Mouse (Mus musculus) right cerebral cortex, postnatal 4 days (tissue): ENCODE measurements around the gene Klk1b5.
"Not testable (repeated sequence)": the region's sequence is repeated elsewhere in the genome, so short reads cannot be mapped to it uniquely, and the experiment has no call there.

Source experiments
- DNase-seq: peaks from one replicate; pipeline ENCODE4 v3.0.0-alpha.2; 2022

The Klk1b5 gene

DNA sequence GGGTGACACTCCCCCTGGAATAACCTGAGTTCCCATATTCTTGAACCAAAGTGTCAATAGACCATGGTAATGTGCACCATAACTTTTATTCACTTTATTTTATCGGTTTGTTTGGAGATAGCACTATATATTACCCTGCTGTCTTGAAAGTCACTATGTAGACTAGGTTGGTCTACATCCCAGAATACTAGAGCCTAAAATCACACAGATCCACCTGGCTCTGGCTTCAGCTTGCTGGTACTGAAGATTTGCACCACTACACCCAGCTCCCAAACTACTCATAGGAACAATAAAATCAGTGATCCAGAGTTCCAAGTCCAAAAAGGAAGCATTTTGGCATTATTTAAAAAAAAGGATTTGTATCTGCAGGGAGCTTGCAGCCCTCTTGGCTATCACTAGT is at the start of gene Klk1b5:
TSS of gene Klk1b5 (plus strand) at position 301 of the 400 bp plus-strand sequence.
- no peak for DNase-seq

DNA sequence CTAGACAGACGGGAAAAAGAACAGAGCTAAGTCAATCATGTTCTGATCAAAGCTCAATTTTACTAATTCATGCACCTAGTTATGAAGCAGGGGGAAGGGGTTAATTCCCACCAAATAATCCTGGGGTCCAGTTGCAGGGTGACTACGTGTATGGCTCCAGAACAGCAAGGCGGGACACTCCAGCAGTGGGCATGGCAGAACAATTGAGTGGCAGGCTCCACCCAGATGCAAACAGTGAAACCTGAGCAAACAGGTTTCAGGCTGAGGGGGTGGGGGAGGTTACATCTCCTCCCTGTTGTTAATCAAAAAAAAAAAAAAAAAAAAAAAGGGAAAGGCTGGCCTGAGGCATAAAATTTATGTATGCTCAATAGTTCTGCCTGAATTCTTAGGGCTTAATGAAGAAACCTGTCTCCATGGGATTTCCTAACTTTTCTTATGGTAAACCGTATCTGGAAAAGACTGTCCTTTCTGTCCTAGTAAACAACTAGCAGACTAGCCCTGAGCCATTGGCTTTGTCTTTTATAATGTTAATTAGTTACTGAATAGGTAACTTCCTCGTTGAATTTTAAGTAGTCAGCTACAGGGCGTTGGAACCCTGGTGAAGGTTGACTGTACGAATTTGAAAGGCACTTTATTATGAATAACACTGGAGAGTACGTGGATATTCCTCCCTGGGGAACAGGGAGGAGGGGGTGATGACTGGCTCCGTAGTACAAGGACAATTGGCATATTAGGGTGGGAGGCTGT is 36.3 kb upstream of the Klk1b5 start:
- DNase-seq: no peak

DNA sequence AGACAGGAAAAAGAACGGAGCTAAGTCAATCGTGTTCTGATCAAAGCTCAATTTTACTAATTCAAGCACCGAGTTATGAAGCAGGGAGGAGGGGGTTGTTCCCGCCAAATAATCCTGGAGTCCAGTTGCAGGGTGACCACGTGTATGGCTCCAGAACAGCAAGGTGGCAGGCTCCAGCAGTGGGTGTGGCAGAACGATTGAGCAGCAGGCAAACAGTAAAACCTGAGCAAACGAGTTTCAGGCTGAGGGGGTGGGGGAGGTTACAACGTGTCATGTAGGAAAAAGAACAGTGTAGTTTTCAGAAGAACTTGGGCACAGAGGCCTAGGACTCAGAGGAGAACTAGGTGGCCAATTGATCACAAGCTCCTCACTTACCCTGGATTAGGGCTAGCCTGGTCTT is 29.2 kb upstream of the Klk1b5 start:
- DNase-seq: not testable (repeated sequence)

DNA sequence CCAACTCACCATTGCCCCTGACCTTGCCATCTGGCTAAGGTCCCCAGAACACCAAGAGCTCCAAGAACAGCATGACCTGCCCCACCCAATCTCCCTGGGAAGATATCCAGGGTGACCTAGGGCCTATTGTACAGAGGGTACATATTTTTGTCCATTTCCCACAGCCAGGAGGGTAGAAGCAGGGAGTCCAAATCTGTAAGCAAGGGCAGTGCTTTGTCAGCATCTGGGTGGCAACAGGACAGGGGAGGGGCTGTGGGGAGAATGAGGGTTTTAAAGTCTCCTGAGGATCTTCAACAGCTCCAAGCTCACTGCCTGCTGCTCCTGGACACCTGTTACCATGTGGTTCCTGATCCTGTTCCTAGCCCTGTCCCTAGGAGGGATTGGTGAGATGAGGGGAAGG is 27.8 kb upstream of the Klk1b5 start, which contains the start of gene Klk1b24:
TSS of gene Klk1b24 (plus strand) at position 301 of the 400 bp plus-strand sequence.
- DNase-seq: not testable (repeated sequence)

DNA sequence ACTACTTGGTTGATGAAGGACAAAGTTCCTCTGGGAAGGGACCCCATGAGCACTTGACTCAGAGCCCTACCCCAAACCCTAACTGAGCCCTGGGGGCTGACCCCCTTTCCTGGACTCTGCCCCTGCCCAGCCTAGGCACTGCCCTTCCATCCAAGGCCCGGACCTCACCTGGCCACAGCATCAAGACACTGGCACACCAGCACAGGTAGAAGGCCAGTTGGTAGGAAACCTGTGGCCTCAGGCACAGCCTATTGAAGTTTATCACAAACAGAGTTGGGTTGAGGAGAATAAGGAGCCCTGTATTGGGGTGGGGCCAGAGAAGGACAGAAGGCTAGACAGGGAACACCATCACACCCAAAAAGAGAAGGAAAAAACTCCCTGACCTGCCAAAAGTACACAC is 22.3 kb upstream of the Klk1b5 start:
- not testable (repeated sequence) for DNase-seq

DNA sequence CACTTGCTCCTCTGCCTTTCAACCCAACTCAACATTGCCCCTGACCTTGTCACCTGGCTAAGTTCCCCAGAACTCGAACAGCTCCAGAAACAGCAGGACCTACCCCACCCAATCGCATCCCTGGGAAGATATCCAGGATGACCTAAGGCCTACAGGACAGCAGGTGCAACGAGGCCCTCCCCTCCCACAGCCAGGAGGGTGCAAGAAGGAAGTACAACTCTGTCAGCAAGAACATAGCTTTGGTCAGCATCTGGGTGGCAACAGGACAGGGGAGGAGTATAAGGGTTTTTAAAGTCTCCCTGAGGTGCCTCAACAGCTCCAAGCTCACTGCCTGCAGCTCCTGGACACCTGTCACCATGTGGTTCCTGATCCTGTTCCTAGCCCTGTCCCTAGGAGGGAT is 17.9 kb upstream of the Klk1b5 start, which contains the start of gene Klk1b3:
TSS of gene Klk1b3 (plus strand) at position 301 of the 400 bp plus-strand sequence.
- no peak for DNase-seq

DNA sequence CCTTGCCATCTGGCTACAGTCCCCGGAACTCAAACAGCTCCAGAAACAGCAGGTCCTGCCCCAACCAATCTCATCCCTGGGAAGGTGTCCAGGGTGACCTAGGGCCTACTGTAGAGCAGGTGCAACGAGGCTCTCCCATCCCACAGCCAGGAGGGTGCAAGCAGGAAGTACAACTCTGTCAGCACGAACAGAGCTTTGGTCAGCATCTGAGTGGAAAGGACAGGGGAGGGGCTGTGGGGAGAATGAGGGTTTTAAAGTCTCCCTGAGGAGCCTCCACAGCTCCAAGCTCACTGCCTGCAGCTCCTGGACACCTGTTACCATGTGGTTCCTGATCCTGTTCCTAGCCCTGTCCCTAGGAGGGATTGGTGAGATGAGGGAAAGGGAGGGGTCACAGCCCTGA is 8.6 kb upstream of the Klk1b5 start, which contains the start of gene Klk1b4:
TSS of gene Klk1b4 (plus strand) at position 301 of the 400 bp plus-strand sequence.
- not testable (repeated sequence) for DNase-seq

DNA sequence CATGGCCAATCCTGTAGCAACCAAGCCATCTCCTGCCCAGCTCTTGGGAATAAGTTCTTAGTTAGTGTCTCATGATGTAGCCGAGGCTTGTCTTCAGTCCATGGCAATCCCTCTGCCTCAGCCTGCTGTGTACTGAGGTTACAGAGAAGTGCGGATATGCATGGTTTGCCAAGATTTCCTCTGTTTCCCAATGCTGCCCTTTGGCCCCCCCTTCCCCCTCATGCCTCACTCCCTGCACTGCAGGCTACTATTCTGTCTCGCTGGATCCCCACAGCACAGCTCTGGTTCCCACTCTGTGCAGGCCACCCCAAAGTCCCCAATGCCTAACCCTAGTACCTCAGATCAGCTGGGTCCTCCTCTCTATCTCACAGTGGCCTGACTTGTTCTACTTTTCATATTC is 7.4 kb upstream of the Klk1b5 start:
- DNase-seq: no peak

DNA sequence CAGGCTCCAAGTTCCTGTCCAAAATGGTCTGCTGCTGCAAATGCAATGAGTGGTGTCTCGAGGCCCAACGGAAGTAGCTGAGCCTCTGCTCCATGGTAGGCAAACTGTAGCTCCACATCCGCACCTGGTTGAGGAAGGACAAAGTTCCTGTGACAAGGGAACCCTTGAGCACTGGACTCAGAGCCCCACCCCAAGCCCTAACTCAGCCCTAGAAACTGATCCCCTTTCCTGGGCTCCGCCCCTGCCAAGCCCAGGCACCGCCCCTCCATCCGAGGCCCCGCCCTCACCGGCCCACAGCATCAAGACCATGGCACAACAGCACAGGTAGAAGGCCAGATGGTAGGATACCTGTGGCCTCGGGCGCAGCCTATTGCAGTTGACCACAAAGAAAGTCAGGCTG is 5.9 kb downstream of the Klk1b5 start:
- DNase-seq: not testable (repeated sequence)

DNA sequence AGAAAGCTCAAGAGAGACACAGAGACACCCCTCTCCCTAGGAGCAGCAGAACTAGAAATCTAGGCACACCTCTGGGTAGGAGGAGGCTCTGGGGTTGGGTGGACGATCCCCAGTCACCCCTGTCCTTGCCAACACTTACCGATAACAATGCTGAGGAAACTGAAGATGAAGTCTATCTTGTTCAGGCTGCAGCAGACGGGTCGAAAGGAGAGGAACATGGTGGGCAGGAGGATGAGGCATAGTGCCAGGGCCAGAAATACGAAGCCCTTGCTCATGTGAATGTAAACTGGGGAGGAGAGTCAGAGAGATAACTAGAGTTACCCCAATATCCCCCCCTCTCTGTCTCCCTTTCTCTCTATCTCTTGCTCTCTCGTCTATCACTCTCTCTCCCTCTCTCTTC is 6.6 kb downstream of the Klk1b5 start:
- DNase-seq: not testable (repeated sequence)

DNA sequence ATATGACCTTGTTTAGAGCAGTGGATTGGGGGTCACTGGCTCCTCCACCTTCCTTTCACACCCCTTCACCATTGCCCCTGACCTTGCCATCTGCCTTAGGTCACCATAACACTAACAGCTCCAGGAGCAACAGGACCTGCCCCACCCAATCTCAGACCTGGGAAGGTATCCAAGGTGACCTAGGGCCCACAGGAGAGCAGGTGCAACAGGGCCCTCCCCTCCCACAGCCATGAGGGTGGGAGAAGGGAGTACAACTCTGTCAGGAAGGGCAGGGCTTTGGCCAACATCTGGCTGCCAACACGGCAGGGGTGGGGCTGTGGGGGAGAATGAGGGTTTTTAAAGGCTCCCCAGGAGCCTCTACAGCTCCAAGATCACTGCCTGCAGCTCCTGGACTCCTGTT is 9.3 kb downstream of the Klk1b5 start, which contains the start of gene Klk1:
TSS of gene Klk1 (plus strand) at position 285 of the 400 bp plus-strand sequence.
- DNase-seq: no peak

DNA sequence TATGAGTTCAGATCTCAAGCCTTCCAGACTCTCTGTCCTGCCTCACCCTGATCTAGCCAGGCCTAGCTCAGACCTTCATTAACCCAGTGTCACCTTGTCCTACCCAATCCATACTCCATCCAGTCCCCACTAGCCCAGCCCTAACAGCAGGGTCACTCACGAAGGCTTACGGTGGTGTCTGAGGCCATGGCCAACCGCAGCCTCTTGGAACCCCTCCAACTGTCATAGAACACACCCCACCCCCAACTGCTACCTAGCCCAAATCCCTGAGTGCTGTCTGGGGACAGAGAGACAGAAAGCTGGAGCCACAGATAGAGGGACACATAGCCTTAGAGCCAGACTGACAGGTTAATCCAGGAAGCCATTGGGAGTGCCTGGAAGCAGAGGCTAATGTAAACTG is 20.2 kb downstream of the Klk1b5 start, which contains the start of gene Gm36864:
TSS of gene Gm36864 (plus strand) at position 269 of the 400 bp plus-strand sequence.
- no peak for DNase-seq

DNA sequence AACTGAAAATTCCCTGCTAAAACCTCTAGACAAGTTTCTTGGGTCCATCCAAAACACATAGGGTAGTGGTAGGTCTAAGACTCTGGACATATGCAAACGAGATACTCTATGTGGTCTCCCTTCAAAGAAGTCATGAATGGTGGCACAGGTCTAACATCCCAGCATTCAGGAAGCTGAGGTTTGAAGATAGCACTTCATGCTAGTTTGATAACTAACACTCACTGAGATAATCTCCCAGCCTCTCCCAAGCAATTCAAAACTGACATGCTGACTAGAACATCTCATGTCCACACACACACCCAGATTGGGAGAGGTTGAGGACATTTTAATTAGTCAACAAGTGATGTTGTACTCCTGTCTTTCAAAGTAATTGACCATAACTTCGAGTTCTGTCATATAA is 24.2 kb downstream of the Klk1b5 start:
- DNase-seq: no peak

DNA sequence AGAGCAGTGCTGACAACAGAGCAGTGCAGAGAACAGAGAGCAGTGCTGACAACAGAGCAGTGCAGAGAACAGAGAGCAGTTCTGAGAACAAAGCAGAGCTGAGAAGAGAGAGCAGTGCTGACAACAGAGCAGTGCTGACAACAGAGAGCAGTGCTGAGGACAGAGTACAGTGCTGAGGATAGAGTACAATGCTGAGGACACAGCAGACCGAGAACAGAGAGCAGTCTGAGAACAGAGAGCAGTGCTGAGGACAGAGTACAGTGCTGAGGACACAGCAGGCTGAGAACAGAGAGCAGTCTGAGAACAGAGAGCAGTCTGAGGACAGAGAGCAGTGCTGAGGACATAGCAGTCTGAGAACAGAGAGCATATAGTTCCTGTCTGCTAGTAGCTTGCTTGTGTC is 25.0 kb downstream of the Klk1b5 start:
- DNase-seq: no peak

DNA sequence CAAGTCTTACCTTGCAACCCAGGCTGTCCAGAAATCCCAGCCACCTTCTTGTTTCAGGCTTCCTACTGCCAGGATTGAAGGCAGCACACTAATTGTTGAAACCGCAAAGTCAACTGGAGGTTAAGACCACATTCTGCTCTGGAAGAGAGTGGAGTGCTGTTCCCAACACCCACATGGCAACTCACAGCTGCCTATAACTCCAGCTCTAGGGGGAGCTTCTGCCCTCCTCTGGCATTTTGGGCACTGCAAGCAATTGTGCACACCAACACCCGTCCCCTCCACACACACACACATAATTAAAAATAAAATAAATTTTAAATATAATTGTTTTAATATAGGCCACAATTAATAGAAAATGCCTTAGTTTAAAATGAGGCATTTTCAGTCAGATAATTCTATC is 25.4 kb downstream of the Klk1b5 start:
- DNase-seq: no peak

DNA sequence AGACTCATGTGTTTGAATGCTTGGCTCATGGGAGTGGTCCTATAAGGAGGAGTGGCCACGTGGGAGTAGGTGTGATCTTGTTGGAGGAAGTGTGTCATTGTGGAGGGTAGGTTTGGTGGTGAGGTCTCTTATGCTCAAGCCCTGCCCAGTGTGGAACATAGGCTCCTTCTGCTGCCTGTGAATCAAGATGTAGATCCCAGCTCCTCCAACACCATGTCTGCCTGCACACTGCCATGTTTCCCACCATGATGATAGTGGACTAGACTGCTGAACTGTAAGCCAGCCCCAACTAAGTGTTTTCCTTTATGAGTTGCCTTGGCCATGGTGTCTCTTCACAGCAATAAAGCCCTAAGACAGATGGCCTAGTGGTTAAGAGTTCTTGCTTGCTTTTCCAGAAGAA is 28.3 kb downstream of the Klk1b5 start:
- no peak for DNase-seq

DNA sequence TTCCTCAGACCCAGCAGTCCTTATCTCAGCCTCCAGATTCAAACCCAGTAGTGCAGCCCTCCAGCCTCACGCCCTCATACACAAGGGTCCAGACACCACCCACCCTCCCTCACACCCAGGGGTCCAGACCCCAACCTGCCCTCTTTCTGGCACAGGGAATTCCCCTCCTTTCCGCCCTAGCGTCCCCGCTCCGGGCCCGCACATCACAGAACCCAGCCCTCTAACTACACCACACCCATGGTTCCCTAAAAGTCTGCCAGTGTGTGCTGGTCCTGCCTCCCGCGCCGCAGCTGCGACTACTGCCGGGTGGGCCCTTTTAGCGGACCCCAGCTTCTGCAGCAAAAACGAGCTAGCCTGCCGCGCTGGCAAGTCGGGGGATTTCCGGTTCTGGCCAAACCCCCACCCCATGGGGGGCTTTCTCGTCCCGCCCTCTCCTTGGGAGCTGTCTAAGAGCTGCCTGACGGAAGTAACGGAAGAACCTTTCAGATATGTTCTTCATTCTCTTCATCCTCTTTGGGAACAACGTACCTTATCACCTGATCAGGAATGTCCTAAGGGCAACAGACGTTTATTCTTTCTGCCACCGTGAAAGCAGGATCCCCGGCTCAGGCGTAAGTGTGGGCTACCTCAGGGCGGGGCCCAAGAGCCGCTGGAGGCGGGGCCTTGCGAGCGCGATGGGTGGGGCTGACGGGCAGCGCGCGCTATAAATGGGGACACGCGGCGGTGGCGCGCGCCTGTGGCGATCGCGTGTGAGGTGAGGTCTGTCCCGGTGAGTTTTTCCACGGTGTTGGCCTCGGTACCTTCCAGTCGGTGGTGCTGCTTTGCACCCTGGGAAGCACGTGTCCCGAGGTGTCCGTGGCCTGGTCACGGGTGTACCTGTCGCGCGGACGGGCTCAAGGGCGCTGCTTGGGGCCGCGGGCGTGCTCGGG is 30.6 kb downstream of the Klk1b5 start, which contains the start of the genes 1700028J19Rik and 2410002F23Rik:
TSS of gene 1700028J19Rik (minus strand) at position 641 of the 929 bp plus-strand sequence.
TSS of gene 2410002F23Rik (plus strand) at position 668 of the 929 bp plus-strand sequence.
- peak; percentile 92 for DNase-seq

DNA sequence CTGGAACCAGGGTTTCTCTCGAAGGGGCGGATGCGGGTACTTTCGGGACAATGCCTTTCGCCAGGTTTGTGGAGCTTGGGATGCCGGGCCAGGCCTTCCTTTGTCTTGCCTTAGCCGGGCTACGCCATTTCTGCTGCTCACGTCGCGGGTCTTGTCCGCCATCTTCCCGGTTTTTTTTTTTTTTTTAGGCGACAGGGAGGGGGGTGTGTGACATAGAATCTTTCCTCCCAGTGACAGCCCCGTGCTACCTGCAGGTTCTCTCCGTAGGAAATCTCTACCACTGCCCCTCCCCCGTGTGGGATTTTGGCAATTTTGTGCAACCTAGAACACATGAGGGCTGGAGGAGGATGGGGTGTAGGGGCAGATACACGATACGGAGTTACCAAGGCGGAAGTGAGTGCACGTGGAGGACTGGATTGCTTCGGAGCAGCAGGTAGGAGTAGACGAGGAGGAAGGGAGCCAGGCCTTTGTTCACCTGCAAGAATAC is 31.3 kb downstream of the Klk1b5 start:
- no peak for DNase-seq

DNA sequence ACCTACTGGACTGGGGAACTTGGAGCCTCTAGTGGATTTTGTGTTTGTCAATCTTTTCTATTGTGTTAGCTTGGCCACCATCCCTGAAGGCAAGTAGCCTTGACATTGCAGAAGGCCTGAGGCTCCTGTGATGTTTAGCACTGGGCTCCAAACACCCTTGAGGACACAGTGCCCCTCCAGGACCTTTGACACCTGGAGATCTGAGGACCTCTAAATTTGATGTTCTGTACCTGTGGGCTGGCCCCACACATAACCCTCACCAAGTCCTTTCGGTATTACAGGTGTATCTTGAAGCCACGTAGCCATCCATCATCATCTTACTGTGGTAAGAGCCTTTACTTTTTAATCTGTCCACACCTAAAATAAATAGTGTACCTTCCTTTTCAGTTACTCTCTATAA is 32.2 kb downstream of the Klk1b5 start:
- no peak for DNase-seq

DNA sequence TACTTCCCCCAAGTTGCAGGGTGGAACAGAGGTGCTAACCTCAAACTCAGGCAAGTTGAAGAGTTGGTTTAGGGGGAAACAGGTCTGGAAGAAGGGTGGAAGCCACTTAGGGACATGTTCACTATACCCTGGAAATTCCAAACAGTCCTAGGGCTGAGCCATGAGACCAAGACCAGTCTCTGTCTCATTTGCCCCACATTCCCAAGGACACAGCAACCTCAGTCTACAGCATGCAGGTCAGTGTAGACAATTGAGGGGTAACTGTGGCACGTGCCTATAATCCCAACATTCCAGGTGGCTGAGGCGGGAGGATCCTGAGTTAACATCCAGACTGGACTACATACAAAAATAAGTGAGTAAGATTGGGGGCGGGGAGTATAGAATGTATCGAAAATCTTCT is 33.5 kb downstream of the Klk1b5 start:
- no peak for DNase-seq

DNA sequence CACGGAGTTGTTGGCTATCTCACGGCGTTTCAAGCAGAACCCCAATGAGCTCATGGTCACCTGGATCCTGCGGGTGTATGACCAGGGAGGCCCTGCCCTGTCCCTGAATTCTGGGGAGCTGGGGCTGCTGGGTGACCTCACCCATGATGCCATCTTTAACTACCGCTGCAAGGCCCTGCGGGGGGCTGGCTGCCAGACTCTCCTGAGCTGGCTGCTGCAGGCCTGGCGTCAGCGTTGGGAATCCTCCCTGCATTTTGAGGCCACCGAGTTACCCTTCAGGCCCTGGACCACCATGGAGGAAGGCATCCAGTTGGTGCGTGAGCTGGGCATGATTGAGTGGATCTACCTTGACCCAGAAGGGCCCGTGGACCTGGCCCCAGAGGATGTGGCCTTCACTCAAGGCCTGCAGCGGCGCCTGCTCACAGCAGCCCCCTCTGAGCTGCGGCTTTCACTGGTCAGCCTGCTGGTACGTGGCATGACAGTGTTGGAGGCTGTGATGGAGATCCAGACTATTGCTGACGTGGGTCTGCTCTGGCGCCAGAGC is 35.1 kb downstream of the Klk1b5 start:
- not testable (repeated sequence) for DNase-seq

DNA sequence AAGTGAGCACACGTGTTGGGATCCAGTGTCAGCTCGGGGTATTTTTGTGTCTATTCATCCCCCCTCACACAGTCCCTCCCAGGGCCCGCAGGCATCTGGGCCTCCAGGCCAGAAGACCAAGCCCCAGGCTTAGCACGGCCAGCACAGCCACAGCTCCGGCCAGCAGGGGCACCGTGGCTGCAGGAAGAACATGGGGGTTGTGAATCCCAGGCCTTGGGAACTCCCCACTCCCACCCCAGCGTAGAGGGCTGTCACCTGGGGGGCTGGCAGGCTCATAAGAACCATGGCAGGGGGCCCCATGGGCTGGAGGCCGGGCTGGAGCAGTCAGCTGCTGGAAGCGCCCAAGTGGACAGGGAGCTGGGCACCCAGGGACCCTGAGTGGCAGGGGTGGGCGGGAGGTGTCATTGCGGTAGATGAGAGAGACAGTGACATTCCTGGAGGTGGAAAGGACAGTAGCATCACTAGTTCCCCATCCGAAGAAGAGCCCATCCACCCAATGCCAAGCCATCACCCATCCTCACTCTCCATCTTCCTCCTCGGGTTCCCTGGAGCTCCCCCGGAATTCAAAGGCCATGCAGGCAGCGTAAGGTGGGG is 37.4 kb downstream of the Klk1b5 start:
- DNase-seq: no peak
